Mouse (Mus musculus) G1E (cell line): ENCODE data around the gene Agap3. TPM values are rescaled to one million over a fixed set of nuclear protein-coding genes. Genes with fewer than 3 reads are reported as not detected.

Experiments used
- ATAC-seq: 2 replicates; pipeline ENCODE4 v1.8.0; 2016; ENCODE audit warnings: mild to moderate bottlenecking; ENCODE audit not compliant: insufficient number of reproducible peaks, poor library complexity, low FRiP score, severe bottlenecking; ENCODE audit errors: extremely low read depth
- DNase-seq: peaks from one replicate; pipeline ENCODE4 v3.0.0; 2012; ENCODE audit warnings: low spot score
- H3K27me3 ChIP-seq: 2 replicates; pipeline ENCODE4 v1.6.1; 2012; ENCODE audit warnings: mild to moderate bottlenecking, low read length, inconsistent platforms; ENCODE audit not compliant: insufficient read depth
- H3K36me3 ChIP-seq: replicated peaks from 2 replicates; pipeline ENCODE3; 2012; ENCODE audit warnings: mild to moderate bottlenecking, inconsistent platforms
- H3K4me1 ChIP-seq: 2 replicates; pipeline ENCODE4 v1.6.1; 2012; ENCODE audit warnings: low read depth, low read length, inconsistent platforms, mixed read lengths; ENCODE audit not compliant: insufficient read depth
- H3K4me3 ChIP-seq: 2 replicates; pipeline ENCODE4 v1.5.1; 2012; ENCODE audit warnings: low read depth, mild to moderate bottlenecking, inconsistent platforms, low read length, moderate library complexity, mixed read lengths
- H3K9me3 ChIP-seq: replicated peaks from 2 replicates; pipeline ENCODE4 v1.6.1; 2012; ENCODE audit warnings: inconsistent platforms
- CTCF ChIP-seq: IDR thresholded peaks from 2 replicates; pipeline ENCODE4 v1.5.1; 2012; ENCODE audit warnings: low read depth, low read length, inconsistent platforms, mixed read lengths
- GATA1 ChIP-seq: IDR thresholded peaks from 2 replicates; pipeline ENCODE4 v1.6.1; 2012; ENCODE audit warnings: borderline replicate concordance, low read length, inconsistent platforms, mixed read lengths
- GATA2 ChIP-seq: IDR thresholded peaks from 2 replicates; pipeline ENCODE4 v1.6.1; 2012; ENCODE audit warnings: low read depth, low read length, inconsistent platforms, borderline replicate concordance
- POLR2AphosphoS5 ChIP-seq: IDR thresholded peaks from 2 replicates; pipeline ENCODE4 v1.6.1; 2012; ENCODE audit warnings: low read depth, low read length, inconsistent platforms; ENCODE audit not compliant: insufficient replicate concordance
- TAL1 ChIP-seq: conservative IDR thresholded peaks from 2 replicates; pipeline ENCODE4 v1.6.1; 2012; ENCODE audit warnings: low read depth, low read length, inconsistent platforms, mixed read lengths
- polyA plus RNA-seq: library from polyadenylated mRNA; stranded (reverse); fragments of >175 nt; gene quantifications from 2 replicates; pipeline ENCODE4 v1.2.3, GENCODE M21; 2012
- total RNA-seq, 2 experiments: library from RNA; stranded (forward) in 1 of 2; stranded (reverse) in 1 of 2; fragments of 200-1000 nt in 1 of 2; fragments of >200 nt in 1 of 2; fragmentation: Nextera tagmentation in 1 of 2; gene quantifications; 2 replicates each; pipeline ENCODE4 v1.2.3; 2014 to 2017

Gene Agap3
- total and polyA plus RNA-seq, 3 experiments = 26.3 to 133 (median 30.3) TPM

GRCm38 (mm10) chr5:24502786-24503185 is 50.8 kb downstream of the Agap3 start:
- Histone ChIP-seq H3K27me3 (peaks cover 6% of the 10 kb centered on the region; the same call in 1 of the 2 replicates), H3K4me1 (peaks cover 5% of the 10 kb centered on the region; the same call in 1 of the 2 replicates), H3K9me3 (no peaks in the 10 kb centered on the region), H3K36me3 (peaks cover 54% of the 10 kb centered on the region), H3K4me3 (no peak overlapping the region)
- ATAC-seq = no peak
- DNase-seq = no peak
- TF ChIP-seq GATA1 (no peak), GATA2 (no peak), TAL1 (no peak), POLR2AphosphoS5 (no peak), CTCF (no peak)

DNA sequence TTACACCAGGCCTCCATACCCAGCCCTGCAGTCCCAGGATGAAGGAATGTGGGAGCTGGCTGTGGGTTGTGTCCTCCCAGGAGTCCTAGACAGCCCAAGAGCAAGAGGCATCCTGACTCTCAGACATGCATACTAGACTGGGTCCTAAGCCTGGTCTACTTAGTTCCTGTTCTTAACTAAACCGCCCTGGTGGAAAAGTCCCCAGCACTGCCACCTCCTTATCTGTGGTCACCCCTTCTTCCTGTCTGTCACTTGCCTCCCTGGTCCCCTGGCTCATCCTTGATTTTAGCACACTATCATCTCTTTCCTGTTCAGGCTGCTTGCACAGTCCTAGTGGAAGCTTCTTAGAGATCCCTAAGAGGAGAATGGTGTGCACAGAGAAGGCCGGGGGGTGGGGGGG is 53.5 kb downstream of the Agap3 start:
- H3K4me1 ChIP-seq = peaks cover 5% of the 10 kb centered on the region; the same call in 1 of the 2 replicates
- H3K27me3 ChIP-seq = peaks cover 6% of the 10 kb centered on the region; the same call in 1 of the 2 replicates
- TF ChIP-seq POLR2AphosphoS5 (no peak), TAL1 (no peak), GATA2 (no peak), GATA1 (no peak), CTCF (no peak)
- no peak overlapping the region for H3K4me3 ChIP-seq
- ATAC-seq (no peak), DNase-seq (no peak)
- H3K9me3 ChIP-seq = 0 out of 2 replicates have a peak, but pooled peaks cover 2% of the 10 kb centered on the region
- peaks cover 27% of the 10 kb centered on the region for H3K36me3 ChIP-seq

DNA sequence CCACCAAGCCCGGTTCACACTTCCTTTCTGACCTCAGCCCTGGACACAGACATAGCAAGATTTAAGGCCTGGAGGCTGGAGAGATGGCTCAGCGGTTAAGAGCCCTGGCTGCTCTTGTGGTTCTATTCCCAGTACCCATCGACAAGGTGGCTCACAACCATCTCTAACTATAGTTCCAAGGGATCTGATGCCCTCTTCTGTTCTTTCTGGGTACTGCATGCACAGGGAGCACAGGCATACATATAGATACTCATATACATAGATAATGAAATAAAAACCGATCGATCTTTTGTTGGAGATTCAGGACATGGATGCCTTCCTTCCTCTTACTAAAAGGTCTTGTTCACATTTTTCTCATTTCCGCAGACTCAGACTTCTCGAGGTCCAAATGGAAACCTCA is 56.4 kb downstream of the Agap3 start:
- peaks cover 13% of the 10 kb centered on the region for H3K27me3 ChIP-seq
- H3K4me3 ChIP-seq = no peak overlapping the region
- DNase-seq (no peak), ATAC-seq (no peak)
- TF ChIP-seq CTCF (0 out of 2 replicates have a peak, but pooled peaks have one; percentile 9), GATA2 (no peak)
- H3K4me1 ChIP-seq = peaks cover 5% of the 10 kb centered on the region; the same call in 1 of the 2 replicates
- H3K36me3 ChIP-seq = no peaks in the 10 kb centered on the region
- H3K9me3 ChIP-seq = 0 out of 2 replicates have a peak, but pooled peaks cover 2% of the 10 kb centered on the region

- Histone ChIP-seq H3K36me3 (no peaks in the 10 kb centered on the region), H3K27me3 (peaks cover 26% of the 10 kb centered on the region), H3K4me3 (no peak overlapping the region), H3K4me1 (0 out of 2 replicates have a peak, but pooled peaks cover under 1% of the 10 kb centered on the region), H3K9me3 (0 out of 2 replicates have a peak, but pooled peaks cover 2% of the 10 kb centered on the region)
- TF ChIP-seq POLR2AphosphoS5 (no peak), GATA1 (no peak), CTCF (no peak), TAL1 (no peak)
- ATAC-seq = no peak
- DNase-seq = no peak
These were observed 58.7 kb downstream of the Agap3 start for GRCm38 (mm10) chr5:24510635-24511034.

DNA sequence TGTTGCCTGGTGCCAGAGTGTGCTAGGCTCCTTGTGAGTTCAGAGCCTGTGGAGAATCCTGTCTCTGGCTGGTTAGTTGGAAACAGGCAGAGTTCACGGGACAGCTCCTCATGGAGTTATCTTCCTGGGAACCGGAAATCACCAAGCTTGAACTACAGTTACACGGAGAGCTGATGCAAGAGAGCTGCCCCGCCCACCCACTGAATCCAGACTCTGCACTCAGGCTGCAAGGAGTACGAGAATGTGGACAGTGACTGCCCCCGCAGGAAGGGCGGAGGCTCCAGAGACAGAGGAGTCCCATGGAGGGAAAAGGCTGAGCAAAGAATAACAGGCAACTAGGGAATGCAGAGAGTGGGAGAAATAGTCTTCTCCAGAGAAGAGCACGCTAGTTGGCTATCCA is 60.3 kb downstream of the Agap3 start:
- TF ChIP-seq GATA2 (no peak), CTCF (no peak), TAL1 (no peak), POLR2AphosphoS5 (no peak), GATA1 (no peak)
- no peak for ATAC-seq
- Histone ChIP-seq H3K36me3 (no peaks in the 10 kb centered on the region), H3K4me1 (no peaks in the 10 kb centered on the region), H3K4me3 (no peak overlapping the region), H3K9me3 (0 out of 2 replicates have a peak, but pooled peaks cover 2% of the 10 kb centered on the region), H3K27me3 (peaks cover 26% of the 10 kb centered on the region)
- DNase-seq = no peak

DNA sequence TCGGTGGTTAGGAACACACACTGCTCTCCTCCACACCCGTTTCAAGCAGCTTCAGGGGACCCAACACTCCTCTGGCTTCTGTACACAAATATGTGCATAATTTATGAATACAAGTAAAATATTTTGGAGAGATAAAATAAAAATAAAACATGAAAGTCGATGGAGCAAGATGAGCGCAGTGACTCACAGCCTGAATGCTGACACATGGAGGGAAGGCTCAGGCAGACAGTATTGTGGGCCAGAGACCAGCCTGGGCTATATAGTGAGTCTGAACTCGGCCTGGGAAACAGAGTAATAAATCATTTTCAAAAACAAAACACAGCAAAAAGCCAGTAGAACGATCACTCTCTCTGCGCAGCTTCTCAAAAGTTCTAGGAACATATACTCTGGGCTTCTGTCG is 69.4 kb downstream of the Agap3 start:
- Histone ChIP-seq H3K9me3 (peaks cover 6% of the 10 kb centered on the region; the same call in 1 of the 2 replicates), H3K27me3 (peaks cover 53% of the 10 kb centered on the region), H3K4me1 (peaks cover 3% of the 10 kb centered on the region), H3K4me3 (no peak overlapping the region), H3K36me3 (no peaks in the 10 kb centered on the region)
- ATAC-seq (no peak), DNase-seq (no peak)
- TF ChIP-seq TAL1 (no peak), GATA2 (no peak), CTCF (no peak), POLR2AphosphoS5 (no peak), GATA1 (no peak)

DNA sequence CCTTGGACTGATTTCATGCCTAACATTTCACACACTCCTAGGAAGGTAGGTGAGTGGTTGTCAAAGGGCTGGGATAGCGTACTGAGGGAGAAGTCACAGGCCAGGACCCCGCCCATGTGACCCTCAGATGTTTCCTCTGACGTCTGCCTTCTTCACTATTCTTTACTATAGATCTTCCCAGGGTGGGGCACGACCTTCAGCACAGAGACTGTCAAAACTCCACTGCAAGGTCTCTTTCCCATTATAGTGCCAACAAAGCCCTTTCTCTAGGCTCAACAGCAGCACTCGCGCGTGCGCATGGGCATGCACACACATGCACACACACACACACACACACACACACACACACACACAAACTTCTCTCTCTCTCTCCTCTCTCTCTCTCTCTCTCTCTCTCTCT is 71.8 kb downstream of the Agap3 start:
- TF ChIP-seq TAL1 (no peak), CTCF (no peak), GATA2 (no peak), POLR2AphosphoS5 (no peak), GATA1 (no peak)
- Histone ChIP-seq H3K4me1 (peaks cover 6% of the 10 kb centered on the region), H3K9me3 (peaks cover 9% of the 10 kb centered on the region), H3K27me3 (peaks cover 60% of the 10 kb centered on the region), H3K36me3 (no peaks in the 10 kb centered on the region), H3K4me3 (no peak overlapping the region)
- ATAC-seq (no peak), DNase-seq (no peak)
